Mouse (Mus musculus) limb, embryonic 12.5 days (tissue): Measurements from ENCODE around the gene Kcnn1. TPM values are rescaled to one million over a fixed set of nuclear protein-coding genes. Genes with fewer than 3 reads are reported as not detected.

Experiments used
- ATAC-seq: fragments of 200-750 bp; cut with Nextera tagmentation; 2 replicates; pipeline ENCODE4 v1.8.0; 2017; ENCODE audit warnings: low read depth, moderate TSS enrichment; ENCODE audit not compliant: insufficient number of reproducible peaks, insufficient read depth, low FRiP score, low TSS enrichment
- H3K27ac ChIP-seq: fragments of 300-500 bp; sonication (generic); 2 replicates; pipeline ENCODE4 v1.5.1; 2016; ENCODE audit warnings: mild to moderate bottlenecking, moderate library complexity
- H3K27me3 ChIP-seq: fragments of 300-500 bp; sonication (generic); 2 replicates; pipeline ENCODE4 v1.6.1; 2016; ENCODE audit warnings: mild to moderate bottlenecking, moderate library complexity
- H3K36me3 ChIP-seq: fragments of 300-500 bp; sonication (generic); 2 replicates; pipeline ENCODE4 v1.6.1; 2016; ENCODE audit warnings: mild to moderate bottlenecking, moderate library complexity
- H3K4me1 ChIP-seq: fragments of 300-500 bp; sonication (generic); replicated peaks from 2 replicates; pipeline ENCODE4 v1.6.1; 2016
- H3K4me2 ChIP-seq: fragments of 300-500 bp; sonication (generic); 2 replicates; pipeline ENCODE4 v1.6.1; 2016; ENCODE audit warnings: mild to moderate bottlenecking, moderate library complexity
- H3K4me3 ChIP-seq: fragments of 300-500 bp; sonication (generic); replicated peaks from 2 replicates; pipeline ENCODE4 v1.5.1; 2016; ENCODE audit warnings: mild to moderate bottlenecking
- H3K9ac ChIP-seq: fragments of 300-500 bp; sonication (generic); replicated peaks from 2 replicates; pipeline ENCODE4 v1.6.1; 2016; ENCODE audit warnings: mild to moderate bottlenecking, moderate library complexity
- H3K9me3 ChIP-seq: fragments of 300-500 bp; sonication (generic); 2 replicates; pipeline ENCODE4 v1.6.1; 2016; ENCODE audit warnings: mild to moderate bottlenecking, moderate library complexity
- WGBS: fragments of 180-500 bp; shearing (Covaris S2); methylation state at CpG from one replicate; pipeline ENCODE4 v1.1.7; 2016; 5-methylcytosine and 5-hydroxymethylcytosine counted together
- polyA plus RNA-seq: library from polyadenylated mRNA; unstranded; fragments of >200 nt; fragmentation: Nextera tagmentation; extraction: Ambion mirVana; gene quantifications from 2 replicates; pipeline ENCODE4 v1.2.1, GENCODE M21; 2016

The Kcnn1 gene
- polyA plus RNA-seq, 1 experiment from 2014 or later: 6.0 TPM

- peaks cover 31% of the 10 kb centered on the region for H3K4me1 ChIP-seq
- H3K4me3 ChIP-seq: peak overlapping the region; percentile 38
- H3K4me2 ChIP-seq: peak overlapping the region; percentile 58
- no peaks in the 10 kb centered on the region for H3K9me3 ChIP-seq
- H3K9ac ChIP-seq: peak overlapping the region; percentile 47; the same call in 1 of the 2 replicates
- no peak for ATAC-seq
- WGBS: 24% methylated on average over 20 of the region's 20 CpGs
- H3K36me3 ChIP-seq: peaks cover 32% of the 10 kb centered on the region
- no peak overlapping the region for H3K27ac ChIP-seq
- peaks cover 68% of the 10 kb centered on the region for H3K27me3 ChIP-seq
Observed at GRCm38 (mm10) chr8:70892896-70893655, 30.0 kb upstream of the Kcnn1 start.

GRCm38 (mm10) chr8:70892022-70892895 is 29.2 kb upstream of the Kcnn1 start, which contains the start of gene Slc5a5:
Slc5a5 (minus strand) TSS chr8:70892757.
- no peak for ATAC-seq
- peak within 1 kb of the TSS; percentile 47 for H3K9ac ChIP-seq

GRCm38 (mm10) chr8:70891356-70891755 is 28.3 kb upstream of the Kcnn1 start:
- H3K4me2 ChIP-seq: no peak overlapping the region
- peaks cover 32% of the 10 kb centered on the region for H3K36me3 ChIP-seq
- 0 out of 2 replicates have a peak overlapping the region, but pooled peaks have one; percentile 38 for H3K4me3 ChIP-seq
- 5% methylated on average over 21 of the region's 21 CpGs for WGBS
- no peak overlapping the region for H3K9ac ChIP-seq
- no peak overlapping the region for H3K27ac ChIP-seq
- H3K27me3 ChIP-seq: peaks cover 71% of the 10 kb centered on the region
- no peaks in the 10 kb centered on the region for H3K9me3 ChIP-seq
- peaks cover 33% of the 10 kb centered on the region for H3K4me1 ChIP-seq
- no peak for ATAC-seq

More at GRCm38 (mm10) chr8:70892022-70892895, 29.2 kb upstream of the Kcnn1 start, which contains the start of gene Slc5a5:
- Histone ChIP-seq H3K27me3 (peaks cover 69% of the 10 kb centered on the region), H3K4me2 (peak within 1 kb of the TSS; percentile 58), H3K9me3 (no peaks in the 10 kb centered on the region), H3K4me3 (peak within 1 kb of the TSS; percentile 38), H3K4me1 (peaks cover 34% of the 10 kb centered on the region), H3K36me3 (peaks cover 32% of the 10 kb centered on the region), H3K27ac (no peak within 1 kb of the TSS)
- whole genome bisulfite sequencing: 2% methylated on average over 80 of the region's 80 CpGs

- H3K36me3 ChIP-seq: peaks cover 26% of the 10 kb centered on the region
Observed at GRCm38 (mm10) chr8:70890656-70891055, 27.6 kb upstream of the Kcnn1 start.

DNA sequence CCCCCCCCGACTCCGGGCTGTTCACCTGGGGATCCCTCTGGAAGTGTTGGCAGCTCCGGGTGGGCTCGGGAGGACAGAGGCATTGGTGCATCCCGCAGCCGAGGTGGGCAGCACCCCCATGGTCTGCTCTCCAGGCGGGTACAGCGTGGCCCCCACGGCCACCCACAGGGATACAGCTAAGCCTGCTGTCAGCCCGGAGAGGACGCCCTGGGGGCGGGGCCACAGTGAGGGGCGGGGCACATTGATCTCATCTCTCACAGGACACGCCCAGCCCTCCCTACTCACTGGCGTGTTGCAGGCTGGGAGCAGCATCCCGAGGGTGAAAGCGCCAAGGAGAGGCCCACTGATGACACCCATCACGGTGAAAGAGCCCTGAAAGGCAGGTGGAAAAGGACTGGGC is 24.6 kb upstream of the Kcnn1 start:
- Histone ChIP-seq H3K9me3 (no peaks in the 10 kb centered on the region), H3K4me2 (0 out of 2 replicates have a peak overlapping the region, but pooled peaks have one; percentile 13), H3K27ac (no peak overlapping the region), H3K36me3 (no peaks in the 10 kb centered on the region), H3K9ac (no peak overlapping the region), H3K27me3 (peaks cover 59% of the 10 kb centered on the region), H3K4me1 (peaks cover 18% of the 10 kb centered on the region), H3K4me3 (no peak overlapping the region)
- WGBS: 2% methylated on average over 16 of the region's 18 CpGs
- no peak for ATAC-seq

More at GRCm38 (mm10) chr8:70890656-70891055, 27.6 kb upstream of the Kcnn1 start:
- Histone ChIP-seq H3K4me3 (no peak overlapping the region), H3K4me2 (no peak overlapping the region), H3K9me3 (no peaks in the 10 kb centered on the region), H3K27ac (no peak overlapping the region), H3K27me3 (peaks cover 77% of the 10 kb centered on the region), H3K9ac (no peak overlapping the region), H3K4me1 (peaks cover 26% of the 10 kb centered on the region)
- ATAC-seq: no peak
- 89% methylated on average over 5 of the region's 5 CpGs for WGBS

DNA sequence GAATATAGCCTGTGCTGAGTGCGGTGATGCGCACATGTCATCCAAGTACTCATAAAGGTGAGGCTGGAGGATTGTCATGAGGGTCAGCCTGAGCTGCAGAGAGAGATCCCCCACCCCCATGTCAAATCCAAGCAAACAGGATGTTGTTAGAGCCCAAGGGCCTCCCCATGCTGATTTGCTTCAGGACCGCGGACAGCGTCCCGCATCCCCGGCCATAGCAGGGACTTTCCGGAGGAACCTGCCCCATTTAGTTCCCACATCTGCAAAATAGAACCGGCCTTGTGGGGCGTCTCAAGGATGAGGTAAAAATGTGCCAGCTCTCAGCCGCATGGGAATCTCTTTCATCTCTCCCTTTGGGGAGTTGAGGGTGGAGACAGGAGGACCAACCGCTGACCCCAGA is 22.6 kb upstream of the Kcnn1 start:
- 14% methylated on average over 12 of the region's 12 CpGs for WGBS
- H3K9me3 ChIP-seq: no peaks in the 10 kb centered on the region
- no peak for ATAC-seq
- H3K9ac ChIP-seq: no peak overlapping the region
- H3K27ac ChIP-seq: no peak overlapping the region
- H3K4me1 ChIP-seq: peaks cover 6% of the 10 kb centered on the region
- no peak overlapping the region for H3K4me3 ChIP-seq
- no peak overlapping the region for H3K4me2 ChIP-seq
- peaks cover 38% of the 10 kb centered on the region for H3K27me3 ChIP-seq
- H3K36me3 ChIP-seq: no peaks in the 10 kb centered on the region

DNA sequence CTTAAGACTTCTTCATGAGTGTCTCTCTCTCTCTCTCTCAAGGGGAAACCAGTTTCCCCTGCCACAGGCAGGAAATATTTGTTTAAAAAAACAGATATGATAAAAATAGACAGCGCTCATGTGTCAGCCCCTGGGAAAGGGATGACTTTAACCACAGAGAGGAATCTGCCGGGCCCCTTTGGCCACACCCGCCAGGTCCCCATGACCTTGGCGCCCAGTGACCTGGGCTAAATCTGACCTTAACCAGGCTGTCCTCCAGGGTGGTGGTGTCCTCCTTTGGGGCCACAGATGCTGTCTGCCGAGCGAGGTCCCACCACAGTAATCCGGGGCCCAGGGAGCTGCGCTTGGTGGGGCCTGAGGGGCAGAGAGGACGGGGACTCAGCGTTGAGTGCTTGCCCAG is 21.6 kb upstream of the Kcnn1 start:
- no peak overlapping the region for H3K4me3 ChIP-seq
- H3K9me3 ChIP-seq: no peaks in the 10 kb centered on the region
- H3K27ac ChIP-seq: no peak overlapping the region
- H3K9ac ChIP-seq: no peak overlapping the region
- WGBS: 89% methylated on average over 10 of the region's 10 CpGs
- no peak for ATAC-seq
- H3K4me1 ChIP-seq: peaks cover 16% of the 10 kb centered on the region
- no peak overlapping the region for H3K4me2 ChIP-seq
- H3K27me3 ChIP-seq: peaks cover 31% of the 10 kb centered on the region
- no peaks in the 10 kb centered on the region for H3K36me3 ChIP-seq

DNA sequence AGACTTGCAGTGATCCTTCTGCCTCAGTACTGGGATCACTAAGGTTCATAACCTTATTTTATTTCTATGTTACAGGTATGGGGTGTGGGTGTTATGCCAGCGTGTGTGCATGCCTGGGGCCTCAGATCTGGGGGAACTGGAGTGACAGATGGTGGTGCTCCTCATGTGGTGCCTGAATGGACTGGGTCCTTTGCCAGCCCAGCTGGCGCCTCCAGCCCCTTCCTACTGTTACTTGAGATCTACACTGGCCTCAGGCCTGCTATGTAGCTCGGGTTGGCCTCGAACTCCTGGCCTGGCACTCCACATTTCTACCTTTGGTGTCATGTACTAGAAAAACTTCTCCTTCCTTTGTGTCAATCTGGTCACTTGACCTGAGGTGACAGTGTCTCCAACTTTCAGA is 21.1 kb upstream of the Kcnn1 start:
- Histone ChIP-seq H3K36me3 (no peaks in the 10 kb centered on the region), H3K9me3 (no peaks in the 10 kb centered on the region), H3K27ac (no peak overlapping the region), H3K27me3 (peaks cover 27% of the 10 kb centered on the region), H3K4me2 (no peak overlapping the region), H3K4me3 (no peak overlapping the region), H3K9ac (no peak overlapping the region), H3K4me1 (peaks cover 20% of the 10 kb centered on the region)
- 87% methylated on average over 4 of the region's 4 CpGs for WGBS
- no peak for ATAC-seq

DNA sequence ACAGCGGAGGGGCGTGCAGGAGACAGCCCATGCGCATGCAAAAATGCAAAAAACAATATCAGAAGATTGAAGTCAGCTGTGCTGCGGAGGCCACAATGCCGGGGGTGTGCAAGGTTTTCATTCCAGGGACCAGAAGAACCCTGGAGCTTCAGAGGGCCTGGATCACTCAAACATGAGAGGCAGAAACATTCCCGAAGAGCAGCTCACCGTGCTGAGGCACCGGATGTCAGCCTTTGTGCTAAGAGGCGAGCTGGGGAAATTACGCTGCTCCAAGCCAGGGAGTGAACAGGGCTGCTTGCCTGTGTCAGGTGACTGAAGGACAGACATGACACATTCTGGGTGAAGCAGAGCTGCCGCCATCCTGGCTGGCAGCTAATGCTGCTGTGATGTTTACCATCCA is 17.5 kb upstream of the Kcnn1 start:
- Histone ChIP-seq H3K36me3 (no peaks in the 10 kb centered on the region), H3K9me3 (no peaks in the 10 kb centered on the region), H3K4me2 (peak overlapping the region; percentile 2; the same call in 1 of the 2 replicates), H3K27me3 (peaks cover 13% of the 10 kb centered on the region; the same call in 1 of the 2 replicates), H3K4me3 (no peak overlapping the region), H3K9ac (0 out of 2 replicates have a peak overlapping the region, but pooled peaks have one; percentile 12), H3K27ac (peak overlapping the region; percentile 54; the same call in 1 of the 2 replicates), H3K4me1 (peaks cover 17% of the 10 kb centered on the region)
- ATAC-seq: no peak
- WGBS: 29% methylated on average over 11 of the region's 11 CpGs

GRCm38 (mm10) chr8:70880126-70880525 is 17.1 kb upstream of the Kcnn1 start:
- Histone ChIP-seq H3K27me3 (peaks cover 10% of the 10 kb centered on the region; the same call in 1 of the 2 replicates), H3K27ac (peak overlapping the region; percentile 54), H3K4me3 (no peak overlapping the region), H3K36me3 (no peaks in the 10 kb centered on the region), H3K4me2 (peak overlapping the region; percentile 2; the same call in 1 of the 2 replicates), H3K9ac (peak overlapping the region; percentile 40), H3K4me1 (peaks cover 17% of the 10 kb centered on the region), H3K9me3 (no peaks in the 10 kb centered on the region)
- peak; percentile 32; the same call in 1 of the 2 replicates for ATAC-seq
- WGBS: 8% methylated on average over 4 of the region's 4 CpGs

GRCm38 (mm10) chr8:70879500-70879899 is 16.4 kb upstream of the Kcnn1 start:
- no peak overlapping the region for H3K9ac ChIP-seq
- ATAC-seq: no peak
- H3K9me3 ChIP-seq: no peaks in the 10 kb centered on the region
- peaks cover 5% of the 10 kb centered on the region; the same call in 1 of the 2 replicates for H3K27me3 ChIP-seq
- no peak overlapping the region for H3K4me3 ChIP-seq
- H3K36me3 ChIP-seq: no peaks in the 10 kb centered on the region
- H3K4me1 ChIP-seq: peaks cover 17% of the 10 kb centered on the region
- WGBS: 51% methylated on average over 4 of the region's 4 CpGs
- no peak overlapping the region for H3K4me2 ChIP-seq
- H3K27ac ChIP-seq: peak overlapping the region; percentile 54; the same call in 1 of the 2 replicates
